Mouse (Mus musculus) ES-Bruce4 (cell line): Measurements from ENCODE around the gene Cdkal1. TPM values are rescaled to one million over a fixed set of nuclear protein-coding genes. Genes with fewer than 3 reads are reported as not detected.

Experiments
- H3K27ac ChIP-seq: 2 replicates; pipeline ENCODE4 v1.5.1; 2012; ENCODE audit warnings: low read length, inconsistent platforms; ENCODE audit not compliant: insufficient read depth
- H3K27me3 ChIP-seq: 2 replicates; pipeline ENCODE4 v1.6.1; 2012; ENCODE audit warnings: mild to moderate bottlenecking, low read length, inconsistent platforms; ENCODE audit not compliant: control insufficient read depth, poor library complexity, insufficient read depth, severe bottlenecking
- H3K36me3 ChIP-seq: 2 replicates; pipeline ENCODE4 v1.6.1; 2012; ENCODE audit warnings: inconsistent platforms, mild to moderate bottlenecking, low read length, moderate library complexity; ENCODE audit not compliant: control insufficient read depth, poor library complexity, insufficient read depth, severe bottlenecking
- H3K4me1 ChIP-seq: one replicate; pipeline ENCODE4 v1.8.1; 2011; ENCODE audit warnings: low read length; ENCODE audit not compliant: control insufficient read depth, insufficient read depth
- H3K4me3 ChIP-seq: 2 replicates; pipeline ENCODE4 v1.5.1; 2011; ENCODE audit warnings: low read depth, mild to moderate bottlenecking, low read length
- H3K9ac ChIP-seq: 2 replicates; pipeline ENCODE4 v1.6.1; 2012; ENCODE audit warnings: low read depth, mild to moderate bottlenecking, inconsistent platforms; ENCODE audit not compliant: poor library complexity, severe bottlenecking
- H3K9me3 ChIP-seq: replicated peaks from 2 replicates; pipeline ENCODE4 v1.6.1; 2012; ENCODE audit warnings: mild to moderate bottlenecking, low read length, inconsistent platforms; ENCODE audit not compliant: control insufficient read depth, poor library complexity, insufficient read depth, severe bottlenecking
- CTCF ChIP-seq: IDR thresholded peaks from one replicate; pipeline ENCODE4 v1.8.1; 2011; ENCODE audit warnings: low read depth, low read length
- EP300 ChIP-seq: IDR thresholded peaks from 2 replicates; pipeline ENCODE4 v1.6.1; 2011; ENCODE audit warnings: low read depth, low read length; ENCODE audit not compliant: insufficient read depth
- POLR2A ChIP-seq: IDR thresholded peaks from one replicate; pipeline ENCODE4 v1.8.1; 2011; ENCODE audit warnings: low read length; ENCODE audit not compliant: insufficient read depth
- polyA plus RNA-seq: library from polyadenylated mRNA; stranded (reverse); fragments of >200 nt; gene quantifications from 2 replicates; pipeline ENCODE4 v1.2.4, GENCODE M21; 2011; ENCODE audit warnings: low read depth; ENCODE audit not compliant: missing spikeins, insufficient read depth, insufficient read length

Cdkal1 gene
- polyA plus RNA-seq, 1 experiment, result 43.4 TPM

DNA sequence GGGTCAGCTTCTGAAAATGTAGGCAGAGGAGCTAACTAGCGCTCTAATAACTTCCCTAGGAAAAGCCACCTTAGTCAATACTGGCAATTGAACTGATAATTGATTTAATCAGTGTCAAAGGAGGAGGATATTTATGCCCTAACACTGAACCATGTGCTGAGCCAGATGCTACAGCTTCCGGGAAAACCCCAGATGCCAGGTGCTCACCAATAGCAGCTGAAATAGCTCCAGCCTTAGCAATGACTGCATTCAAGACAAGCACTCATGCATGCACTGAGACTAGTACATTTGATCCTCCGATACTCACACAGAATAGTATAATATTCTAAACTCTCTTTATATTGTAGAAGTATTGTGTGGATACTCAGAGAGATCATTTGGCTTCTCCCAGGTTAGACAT is 368.8 kb downstream of the Cdkal1 start:
- TF ChIP-seq EP300 (no peak), CTCF (no peak), POLR2A (no peak)
- H3K4me3 ChIP-seq, result no peak overlapping the region
- H3K27me3 ChIP-seq, result no peaks in the 10 kb centered on the region
- no peaks in the 10 kb centered on the region for H3K36me3 ChIP-seq
- no peaks in the 10 kb centered on the region for H3K4me1 ChIP-seq
- H3K9ac ChIP-seq, result no peak overlapping the region
- no peak overlapping the region for H3K27ac ChIP-seq
- no peaks in the 10 kb centered on the region for H3K9me3 ChIP-seq

DNA sequence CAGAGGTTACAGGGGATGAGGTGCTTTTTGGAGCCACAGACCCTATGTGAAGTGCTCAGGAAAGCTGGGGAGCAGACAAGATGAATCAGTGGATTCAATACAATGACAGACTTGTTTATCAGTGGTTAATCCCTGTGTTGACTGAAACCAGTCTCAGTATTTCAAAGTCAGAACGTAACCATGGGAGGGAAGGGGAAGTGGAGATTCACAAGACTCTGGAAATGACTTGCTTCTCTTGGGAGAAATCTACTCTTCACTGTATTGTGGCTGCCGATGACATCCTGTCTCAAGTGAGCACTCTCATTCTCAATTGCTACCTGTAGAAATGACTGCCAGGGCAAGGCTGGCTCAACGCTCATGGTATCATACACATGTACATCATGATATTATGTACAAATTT is 371.5 kb downstream of the Cdkal1 start:
- TF ChIP-seq CTCF, result no peak
- no peaks in the 10 kb centered on the region for H3K36me3 ChIP-seq
- H3K9ac ChIP-seq, result no peak overlapping the region
- no peak overlapping the region for H3K4me3 ChIP-seq
- H3K27me3 ChIP-seq, result no peaks in the 10 kb centered on the region
- H3K9me3 ChIP-seq, result no peaks in the 10 kb centered on the region
- no peak overlapping the region for H3K27ac ChIP-seq
- no peaks in the 10 kb centered on the region for H3K4me1 ChIP-seq

- no peaks in the 10 kb centered on the region for H3K4me1 ChIP-seq
- TF ChIP-seq CTCF (no peak), POLR2A (no peak), EP300 (no peak)
- H3K27ac ChIP-seq, result no peak overlapping the region
- H3K36me3 ChIP-seq, result no peaks in the 10 kb centered on the region
- H3K9me3 ChIP-seq, result no peaks in the 10 kb centered on the region
- H3K4me3 ChIP-seq, result no peak overlapping the region
- H3K27me3 ChIP-seq, result no peaks in the 10 kb centered on the region
- no peak overlapping the region for H3K9ac ChIP-seq
Observed at GRCm38 (mm10) chr13:29482147-29482863, 373.2 kb downstream of the Cdkal1 start.

DNA sequence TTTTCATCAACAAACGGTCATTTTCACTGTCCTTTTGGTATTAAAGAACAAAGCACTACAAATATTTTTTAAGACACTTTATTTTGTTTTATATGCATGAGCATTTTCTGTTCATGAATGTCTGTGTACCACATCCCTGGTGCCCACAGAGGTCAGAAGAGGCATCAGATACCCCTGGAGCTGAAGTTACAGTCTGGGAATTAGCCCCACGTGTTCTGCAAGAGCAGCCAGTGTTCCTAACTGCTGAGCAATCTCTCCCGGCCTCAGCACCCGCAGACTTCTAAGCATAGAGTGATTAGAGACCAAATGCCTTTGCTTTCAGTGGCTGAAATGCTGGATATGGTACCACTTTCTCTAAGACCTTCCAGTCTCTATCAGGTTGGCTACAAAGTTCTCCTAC is 379.1 kb downstream of the Cdkal1 start:
- Histone ChIP-seq H3K36me3 (no peaks in the 10 kb centered on the region), H3K27ac (no peak overlapping the region), H3K4me1 (no peaks in the 10 kb centered on the region), H3K4me3 (no peak overlapping the region), H3K9ac (no peak overlapping the region), H3K27me3 (no peaks in the 10 kb centered on the region), H3K9me3 (no peaks in the 10 kb centered on the region; the same call in 1 of the 2 replicates)
- no peak for TF ChIP-seq EP300

DNA sequence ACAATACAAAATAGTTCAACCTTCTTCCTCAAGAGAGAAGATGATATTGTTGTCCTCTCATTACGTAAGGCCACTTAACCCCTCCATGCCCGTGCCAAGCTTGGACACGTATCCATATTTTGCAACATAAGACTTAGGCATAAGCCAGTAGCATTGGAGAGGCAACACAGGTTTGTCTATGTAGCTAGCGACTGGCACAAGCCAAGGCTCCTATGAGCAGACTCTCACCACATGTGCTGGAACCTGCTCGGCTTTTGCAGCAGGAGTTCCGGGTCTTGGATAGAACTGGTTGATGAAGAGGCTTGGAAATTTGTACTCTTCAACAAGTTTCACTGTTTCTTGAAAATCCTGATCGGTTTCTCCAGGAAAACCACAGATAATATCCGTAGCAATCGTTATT is 381.2 kb downstream of the Cdkal1 start:
- Histone ChIP-seq H3K4me3 (no peak overlapping the region), H3K36me3 (no peaks in the 10 kb centered on the region), H3K4me1 (no peaks in the 10 kb centered on the region), H3K27ac (no peak overlapping the region), H3K27me3 (no peaks in the 10 kb centered on the region), H3K9me3 (no peaks in the 10 kb centered on the region; the same call in 1 of the 2 replicates), H3K9ac (no peak overlapping the region)
- no peak for TF ChIP-seq POLR2A
- no peak for TF ChIP-seq CTCF
- no peak for TF ChIP-seq EP300

DNA sequence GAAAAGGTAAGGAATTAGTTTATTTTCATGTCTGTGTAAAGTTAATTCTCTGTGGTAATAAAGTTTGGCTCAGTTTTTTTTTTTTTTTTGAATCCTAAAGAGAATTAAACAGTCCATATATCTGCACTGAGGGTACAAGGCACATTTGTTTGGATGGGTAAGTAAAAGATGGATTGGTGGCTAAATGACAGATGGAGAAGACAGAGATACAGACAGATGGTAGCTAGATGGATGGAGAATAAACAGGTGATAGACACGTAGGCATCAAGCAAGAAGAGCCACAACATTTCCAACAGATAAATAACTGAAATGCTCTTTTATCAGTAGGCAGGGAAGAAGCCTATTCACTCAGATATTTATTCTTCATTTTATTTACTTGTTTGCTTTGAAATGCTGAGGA is 381.7 kb downstream of the Cdkal1 start:
- TF ChIP-seq EP300 (no peak), CTCF (no peak), POLR2A (no peak)
- no peak overlapping the region for H3K27ac ChIP-seq
- no peak overlapping the region for H3K9ac ChIP-seq
- no peaks in the 10 kb centered on the region for H3K36me3 ChIP-seq
- no peaks in the 10 kb centered on the region for H3K27me3 ChIP-seq
- no peaks in the 10 kb centered on the region for H3K4me1 ChIP-seq
- no peak overlapping the region for H3K4me3 ChIP-seq
- no peaks in the 10 kb centered on the region; the same call in 1 of the 2 replicates for H3K9me3 ChIP-seq
